Mouse (Mus musculus) liver (tissue): ENCODE results near the gene Dynlt1c.
"Not testable (repeated sequence)": the region's sequence is repeated elsewhere in the genome, so short reads cannot be mapped to it uniquely, and the experiment has no call there.

Source experiments
- DNase-seq: peaks from one replicate; pipeline ENCODE4 v3.0.0-alpha.2; 2020; ENCODE audit warnings: mixed read lengths

Dynlt1c gene

GRCm38 (mm10) chr17:6656471-6656870 lies 55.0 kb downstream of the Dynlt1c start:
- DNase-seq = not testable (repeated sequence)

GRCm38 (mm10) chr17:6658801-6659200 lies 57.3 kb downstream of the Dynlt1c start, which contains the start of gene Sytl3:
Gene Sytl3, plus strand, starts transcription at chr17:6659093.
- not testable (repeated sequence) for DNase-seq
